Mouse (Mus musculus): ENCODE data around the gene Gsap. TPM values are rescaled to one million over a fixed set of nuclear protein-coding genes. Genes with fewer than 3 reads are reported as not detected.

The Gsap gene
- polyA plus RNA-seq (2017; shearing (Covaris generic)): 35.3 TPM

GRCm38 (mm10) chr5:21185764-21186685 is at the start of gene Gsap:
Gene Gsap (plus strand): TSS chr5:21186255.

Other genes starting within 250 kb of the Gsap start
- gene Rsbn1l, start 229.9 kb upstream of the Gsap start, polyA plus RNA-seq (2017; shearing (Covaris generic)): 37.3 TPM
- gene Ptpn12, start 130.3 kb upstream of the Gsap start, polyA plus RNA-seq (2017; shearing (Covaris generic)): 13.1 TPM
- 29.3 TPM for gene Fgl2, start 186.4 kb downstream of the Gsap start, polyA plus RNA-seq (2017; shearing (Covaris generic))
- gene Ccdc146, start 238.4 kb downstream of the Gsap start, polyA plus RNA-seq (2017; shearing (Covaris generic)): 0.13 TPM
- 6.3 TPM for gene Fam185a, start 238.7 kb downstream of the Gsap start, polyA plus RNA-seq (2017; shearing (Covaris generic))